Mouse (Mus musculus): Measurements from ENCODE around the gene Ak2.

DNA sequence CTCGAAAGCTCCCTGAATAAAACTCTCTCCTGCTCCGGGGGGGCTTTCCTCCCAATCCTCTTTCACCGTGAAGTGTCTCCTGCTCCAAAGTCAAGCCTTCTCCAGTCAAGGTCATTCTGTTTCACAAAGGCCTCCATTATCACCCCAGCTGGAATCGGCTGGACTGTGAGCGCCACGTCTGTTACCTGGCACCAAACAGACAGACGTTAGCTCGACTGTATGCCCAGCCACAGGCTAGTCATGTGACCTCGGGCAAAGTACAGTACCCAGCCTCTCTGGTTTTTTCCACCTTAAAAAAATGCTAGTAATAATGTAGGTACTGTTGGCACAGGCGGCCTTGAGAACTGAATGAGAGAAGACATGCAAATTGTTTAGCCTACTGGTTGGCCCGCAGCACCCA is 2.1 kb upstream of the Ak2 start:
- TF ChIP-seq GATA1 (IDR thresholded peaks at IDR 0.05; ENCODE audit: low read length): no peak
- TF ChIP-seq TAL1 (IDR thresholded peaks at IDR 0.05; ENCODE audit: low read length): no peak
